Mouse (Mus musculus) CH12.LX (cell line): ENCODE data around the gene Celsr2. TPM values are rescaled to one million over a fixed set of nuclear protein-coding genes. Genes with fewer than 3 reads are reported as not detected.

Source experiments
- DNase-seq: peaks from one replicate; pipeline ENCODE4 v3.0.0-alpha.2; 2013; ENCODE audit errors: extremely low read depth
- H3K27ac ChIP-seq: 2 replicates; pipeline ENCODE4 v1.5.1; 2012; ENCODE audit warnings: low read depth, mild to moderate bottlenecking, control low read depth, moderate library complexity; ENCODE audit not compliant: insufficient read depth
- H3K27me3 ChIP-seq: replicated peaks from 2 replicates; pipeline ENCODE3; 2012; ENCODE audit warnings: inconsistent platforms
- H3K36me3 ChIP-seq, 2 experiments: replicated peaks in 1 of 2; 2 replicates each; pipeline versions ENCODE3 to v1.6.1; 2012; ENCODE audit warnings: inconsistent platforms in 1 of 2, low read length in 1 of 2, mild to moderate bottlenecking in 1 of 2, mixed read lengths in 1 of 2, moderate library complexity in 1 of 2; ENCODE audit not compliant: control insufficient read depth in 1 of 2, insufficient read depth in 1 of 2
- H3K4me1 ChIP-seq, 2 experiments: 2 replicates each; pipeline ENCODE4 v1.6.1; 2012; ENCODE audit warnings: inconsistent platforms in 1 of 2, moderate library complexity in 1 of 2; ENCODE audit not compliant: insufficient read depth in 2 of 2, control insufficient read depth in 1 of 2
- H3K4me2 ChIP-seq: 2 replicates; pipeline ENCODE4 v1.6.1; 2012; ENCODE audit warnings: low read depth, mild to moderate bottlenecking, control low read depth; ENCODE audit not compliant: poor library complexity, insufficient read depth, severe bottlenecking
- H3K4me3 ChIP-seq, 3 experiments: fragments of 150-350 bp in 1 of 3; sonication (generic) in 1 of 3; replicated peaks in 1 of 3; 2 replicates each; pipeline versions ENCODE3 to v1.5.1; 2011 to 2012; ENCODE audit warnings: low read depth in 2 of 3, low read length in 2 of 3, mild to moderate bottlenecking in 2 of 3, moderate library complexity in 2 of 3, control low read depth in 1 of 3, improper control_type of control experiment in 1 of 3, inconsistent platforms in 1 of 3, mixed read lengths in 1 of 3; ENCODE audit not compliant: poor library complexity in 1 of 3
- H3K79me2 ChIP-seq: replicated peaks from 2 replicates; pipeline ENCODE4 v1.6.1; 2012; ENCODE audit warnings: mild to moderate bottlenecking, moderate library complexity; ENCODE audit not compliant: control insufficient read depth, poor library complexity, insufficient read depth, severe bottlenecking; ENCODE audit errors: extremely low read depth
- H3K9ac ChIP-seq: 2 replicates; pipeline ENCODE4 v1.6.1; 2012; ENCODE audit warnings: low read depth, mild to moderate bottlenecking, control low read depth, moderate library complexity; ENCODE audit not compliant: insufficient read depth
- H3K9me3 ChIP-seq: replicated peaks from 2 replicates; pipeline ENCODE3; 2012; ENCODE audit warnings: low read length, inconsistent platforms, mixed read lengths
- BHLHE40 ChIP-seq: IDR thresholded peaks from 2 replicates; pipeline ENCODE4 v1.6.1; 2011; ENCODE audit warnings: mild to moderate bottlenecking, low read depth, low read length, improper control_type of control experiment
- CHD2 ChIP-seq: IDR thresholded peaks from 2 replicates; pipeline ENCODE4 v1.6.1; 2011; ENCODE audit warnings: low read length, improper control_type of control experiment
- CTCF ChIP-seq, 2 experiments: IDR thresholded peaks in 1 of 2; conservative IDR thresholded peaks in 1 of 2; 2 replicates each; pipeline ENCODE4 v1.5.1; 2011 to 2012; ENCODE audit warnings: low read depth in 2 of 2, low read length in 2 of 2, improper control_type of control experiment in 1 of 2, inconsistent platforms in 1 of 2, mild to moderate bottlenecking in 1 of 2, moderate library complexity in 1 of 2
- E2F4 ChIP-seq: IDR thresholded peaks from 2 replicates; pipeline ENCODE4 v1.6.1; 2011; ENCODE audit warnings: low read depth, low read length, improper control_type of control experiment; ENCODE audit not compliant: insufficient replicate concordance
- ELF1 ChIP-seq: IDR thresholded peaks from 2 replicates; pipeline ENCODE4 v1.6.1; 2014; ENCODE audit warnings: low read depth, mild to moderate bottlenecking, inconsistent platforms, low read length, improper control_type of control experiment
- EP300 ChIP-seq: IDR thresholded peaks from 2 replicates; pipeline ENCODE4 v1.6.1; 2011; ENCODE audit warnings: low read length, improper control_type of control experiment
- ETS1 ChIP-seq: conservative IDR thresholded peaks from 2 replicates; pipeline ENCODE4 v1.6.1; 2012; ENCODE audit warnings: low read depth, mild to moderate bottlenecking, inconsistent platforms, low read length, improper control_type of control experiment, moderate library complexity
- GABPA ChIP-seq: IDR thresholded peaks from 2 replicates; pipeline ENCODE4 v1.6.1; 2012; ENCODE audit warnings: low read depth, low read length, improper control_type of control experiment, inconsistent platforms; ENCODE audit not compliant: insufficient replicate concordance
- HCFC1 ChIP-seq: IDR thresholded peaks from 2 replicates; pipeline ENCODE4 v1.6.1; 2012; ENCODE audit warnings: low read depth, mild to moderate bottlenecking, inconsistent platforms, low read length, improper control_type of control experiment
- JUND ChIP-seq: conservative IDR thresholded peaks from 2 replicates; pipeline ENCODE4 v1.6.1; 2011; ENCODE audit warnings: low read depth, low read length, improper control_type of control experiment
- KAT2A ChIP-seq: IDR thresholded peaks from 2 replicates; pipeline ENCODE4 v1.6.1; 2012; ENCODE audit warnings: low read length, improper control_type of control experiment, inconsistent platforms; ENCODE audit not compliant: insufficient replicate concordance
- MAFK ChIP-seq: IDR thresholded peaks from 2 replicates; pipeline ENCODE4 v1.6.1; 2011; ENCODE audit warnings: low read length, improper control_type of control experiment; ENCODE audit not compliant: insufficient replicate concordance
- MAX ChIP-seq: IDR thresholded peaks from 2 replicates; pipeline ENCODE4 v1.6.1; 2011; ENCODE audit warnings: low read length, improper control_type of control experiment
- MAZ ChIP-seq: IDR thresholded peaks from 2 replicates; pipeline ENCODE4 v1.6.1; 2012; ENCODE audit warnings: low read depth, mild to moderate bottlenecking, inconsistent platforms, low read length, improper control_type of control experiment, moderate library complexity
- MEF2A ChIP-seq: IDR thresholded peaks from 2 replicates; pipeline ENCODE4 v1.6.1; 2014; ENCODE audit warnings: low read depth, mild to moderate bottlenecking, inconsistent platforms, low read length, improper control_type of control experiment, borderline replicate concordance
- MXI1 ChIP-seq: IDR thresholded peaks from 2 replicates; pipeline ENCODE4 v1.6.1; 2011; ENCODE audit warnings: mild to moderate bottlenecking, low read depth, low read length, improper control_type of control experiment
- NELFE ChIP-seq: IDR thresholded peaks from 2 replicates; pipeline ENCODE4 v1.6.1; 2011; ENCODE audit warnings: low read depth, low read length, improper control_type of control experiment
- NRF1 ChIP-seq: IDR thresholded peaks from 2 replicates; pipeline ENCODE4 v1.6.1; 2014; ENCODE audit warnings: low read depth, mild to moderate bottlenecking, inconsistent platforms, low read length, improper control_type of control experiment, moderate library complexity
- PAX5 ChIP-seq: IDR thresholded peaks from 2 replicates; pipeline ENCODE4 v1.6.1; 2012; ENCODE audit warnings: low read length, inconsistent platforms, mixed read lengths
- POLR2A ChIP-seq: IDR thresholded peaks from 2 replicates; pipeline ENCODE4 v1.6.1; 2011; ENCODE audit warnings: low read depth, mild to moderate bottlenecking, improper control_type of control experiment, low read length
- POLR2AphosphoS2 ChIP-seq: IDR thresholded peaks from 2 replicates; pipeline ENCODE4 v1.6.1; 2011; ENCODE audit warnings: low read depth, low read length, improper control_type of control experiment
- SIN3A ChIP-seq: IDR thresholded peaks from 2 replicates; pipeline ENCODE4 v1.6.1; 2012; ENCODE audit warnings: low read length, improper control_type of control experiment, inconsistent platforms
- SMC3 ChIP-seq: IDR thresholded peaks from 2 replicates; pipeline ENCODE4 v1.6.1; 2011; ENCODE audit warnings: low read depth, low read length, improper control_type of control experiment
- TCF12 ChIP-seq: IDR thresholded peaks from 2 replicates; pipeline ENCODE4 v1.6.1; 2014; ENCODE audit warnings: low read depth, mild to moderate bottlenecking, inconsistent platforms, low read length, improper control_type of control experiment
- USF1 ChIP-seq: IDR thresholded peaks from 2 replicates; pipeline ENCODE4 v1.6.1; 2014; ENCODE audit warnings: low read depth, mild to moderate bottlenecking, inconsistent platforms, low read length, improper control_type of control experiment
- ZC3H11A ChIP-seq: IDR thresholded peaks from 2 replicates; pipeline ENCODE4 v1.6.1; 2012; ENCODE audit warnings: low read depth, mild to moderate bottlenecking, inconsistent platforms, low read length, improper control_type of control experiment
- ZKSCAN1 ChIP-seq: IDR thresholded peaks from 2 replicates; pipeline ENCODE4 v1.6.1; 2012; ENCODE audit warnings: low read depth, inconsistent platforms, low read length, improper control_type of control experiment, borderline replicate concordance
- ZMIZ1 ChIP-seq: IDR thresholded peaks from 2 replicates; pipeline ENCODE4 v1.6.1; 2012; ENCODE audit warnings: low read depth, mild to moderate bottlenecking, inconsistent platforms, low read length, improper control_type of control experiment
- ZNF384 ChIP-seq: IDR thresholded peaks from 2 replicates; pipeline ENCODE4 v1.6.1; 2012; ENCODE audit warnings: low read depth, low read length, improper control_type of control experiment, inconsistent platforms
- dilution Hi-C: fragments of 300-500 bp; cut with MboI; formaldehyde crosslinking; loops from 2 replicates; pipeline ENCODE4 v1.14.3; 2020; ENCODE audit warnings: low sequenced_read_pairs; ENCODE audit not compliant: extremely low pct_unique_long_range_greater_than_20kb, extremely low pct_ligation_motif_present
- in situ Hi-C: fragments of 300-500 bp; cut with MboI; formaldehyde crosslinking; loops from 3 replicates; pipeline ENCODE4 v1.14.3; 2019; ENCODE audit warnings: low sequenced_read_pairs, low pct_ligation_motif_present, low pct_unique_long_range_greater_than_20kb, mixed read lengths
- polyA plus RNA-seq: library from polyadenylated mRNA; unstranded; fragments of >175 nt; gene quantifications from 2 replicates; pipeline ENCODE4 v1.2.1, GENCODE M21; 2012; ENCODE audit warnings: low read depth; ENCODE audit not compliant: insufficient read length
- total RNA-seq, 2 experiments: library from RNA; depleted of rRNA; stranded (reverse); fragments of 300-350 nt in 1 of 2; fragments of >200 nt in 1 of 2; gene quantifications; 2 replicates each; pipeline ENCODE4 v1.2.3; 2012 to 2014

The Celsr2 gene
- total and polyA plus RNA-seq, 3 experiments, result not detected

DNA sequence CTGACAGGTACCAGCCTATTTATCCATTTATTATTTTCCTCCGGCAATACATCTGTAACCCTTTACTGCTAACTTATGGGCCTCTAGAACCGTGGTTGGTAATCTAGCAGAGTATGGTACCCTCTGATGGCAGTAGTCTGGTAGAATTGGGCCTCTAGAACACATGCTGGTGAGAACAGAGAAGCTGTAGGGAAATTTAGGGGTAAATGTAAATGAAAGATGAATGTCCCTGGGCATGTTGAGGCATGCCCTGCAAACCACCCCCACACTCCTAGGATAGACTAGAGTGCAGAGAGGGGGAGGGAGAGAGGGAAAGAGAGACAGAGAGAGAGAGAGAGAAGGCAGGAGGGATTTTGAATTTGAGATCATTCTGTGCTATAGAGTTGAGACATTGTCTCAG, 30.9 kb downstream of the Celsr2 start (continued):
- TF ChIP-seq SIN3A (peak; percentile 90; the same call in 1 of the 2 replicates), MAZ (no peak), CTCF (conservative IDR thresholded peaks at IDR 0.05 in 1 of 2, IDR thresholded peaks at IDR 0.05 in 1 of 2; ENCODE audit: low read depth in 2 of 2, low read length in 2 of 2) (no peak), BHLHE40 (peak; percentile 76), ZNF384 (no peak), USF1 (no peak), PAX5 (no peak), SMC3 (no peak), ETS1 (peak; percentile 55), CHD2 (peak; percentile 93)

DNA sequence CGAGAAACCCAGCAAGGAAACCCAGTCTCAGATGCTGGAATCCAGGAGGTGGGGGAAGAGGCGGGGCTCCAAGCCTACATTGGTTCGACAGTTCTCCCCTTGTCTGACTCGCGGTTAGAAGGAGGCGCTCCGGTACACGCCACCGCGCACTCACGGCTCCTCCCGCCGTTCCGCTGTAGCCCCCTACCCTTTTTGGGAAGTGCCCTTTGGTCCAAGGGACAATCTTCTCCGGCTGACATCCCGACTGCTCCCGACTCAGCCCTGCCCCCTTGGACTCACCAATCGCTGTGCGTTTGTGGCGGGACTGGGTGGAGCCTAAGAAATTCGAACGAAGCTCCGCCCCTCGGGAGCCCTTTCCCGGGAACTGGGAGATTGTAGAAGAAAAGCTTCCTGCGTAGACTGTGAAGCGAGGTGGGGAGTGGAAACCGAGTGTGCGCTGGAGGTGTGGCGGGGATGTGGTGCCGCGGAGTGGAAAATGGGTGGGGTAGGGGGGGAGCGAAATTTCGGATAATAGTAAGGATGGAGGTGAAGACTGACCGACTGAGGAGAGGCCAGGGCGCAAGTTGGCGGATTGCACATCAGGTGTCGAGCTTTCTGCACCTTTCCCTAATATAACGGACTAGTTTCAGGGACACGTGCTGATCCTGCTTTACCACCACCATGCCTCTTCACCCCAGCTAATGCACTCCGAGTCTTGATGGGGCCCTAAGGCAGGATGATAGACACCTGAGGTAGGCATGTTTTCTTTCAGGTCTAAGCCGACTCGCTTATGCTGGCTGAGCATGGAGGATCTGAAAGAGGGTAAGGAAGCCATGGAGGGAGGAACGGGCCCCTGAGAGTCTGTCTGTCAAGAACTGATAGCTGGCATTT, 31.6 kb downstream of the Celsr2 start, which contains the start of gene Psrc1:
Gene Psrc1 (plus strand): TSS at position 355 of the 870 bp plus-strand sequence.
- peak within 1 kb of the TSS; percentile 62 for H3K4me2 ChIP-seq
- H3K4me1 ChIP-seq, result peaks cover 10 to 45% of the 10 kb centered on the region in 2 experiments
- H3K27me3 ChIP-seq, result no peaks in the 10 kb centered on the region
- H3K27ac ChIP-seq, result peak within 1 kb of the TSS; percentile 90
- peak; percentile 80 for DNase-seq
- H3K36me3 ChIP-seq, result peaks cover 22 to 52% of the 10 kb centered on the region in 2 experiments
- H3K9me3 ChIP-seq, result no peaks in the 10 kb centered on the region
- dilution Hi-C loops (no loop called here), in situ Hi-C loops (loop anchor here (10.0 kb wide), 1 partner anchor 219 kb away; no protein-coding TSS in a partner anchor)
- peaks cover 8% of the 10 kb centered on the region; the same call in 1 of the 2 replicates for H3K79me2 ChIP-seq
- H3K9ac ChIP-seq, result peak within 1 kb of the TSS; percentile 79
- no peak for TF ChIP-seq E2F4
- no peak for TF ChIP-seq POLR2AphosphoS2
- no peak for TF ChIP-seq JUND
- TF ChIP-seq MAX, result 0 out of 2 replicates have a peak, but pooled peaks have one; percentile 12
- TF ChIP-seq MXI1, result no peak; the same call in 1 of the 2 replicates
- TF ChIP-seq NELFE, result peak; percentile 40; the same call in 1 of the 2 replicates
- TF ChIP-seq MAFK, result no peak
- no peak for TF ChIP-seq ETS1
- no peak for TF ChIP-seq ZC3H11A
- no peak for TF ChIP-seq BHLHE40
- TF ChIP-seq MEF2A, result peak; percentile 34; the same call in 1 of the 2 replicates
- TF ChIP-seq EP300, result no peak
- no peak for TF ChIP-seq ZNF384
- no peak for TF ChIP-seq ZKSCAN1
- TF ChIP-seq NRF1, result no peak
- no peak; the same call in 1 of the 2 replicates for TF ChIP-seq POLR2A
- TF ChIP-seq ELF1, result peak; percentile 38; the same call in 1 of the 2 replicates
- peak; percentile 55; the same call in 1 of the 2 replicates for TF ChIP-seq ZMIZ1
- no peak for TF ChIP-seq KAT2A
- TF ChIP-seq TCF12, result no peak; the same call in 1 of the 2 replicates
- no peak for TF ChIP-seq GABPA
- TF ChIP-seq HCFC1, result peak; percentile 20; the same call in 1 of the 2 replicates
- no peak for TF ChIP-seq MAZ
- H3K4me3 ChIP-seq, result peak within 1 kb of the TSS; percentile 71 to 93 (median 78)
